In genomic region chr10:39486501-39487450, GRCm38 (mm10) we compare ENCODE assay signal across 15 mouse cellular contexts.
A peak's percentile ranks its signal among the peaks of the same experiment; 100 is the strongest.
DNase-seq lines count a peak whose midpoint lies in the region; ATAC-seq lines count a peak whose summit lies in the region.
"Had no signal": no experiment of that assay in that cellular context is flagged by ENCODE, and none has a peak within 500 bp of the region (broad histone marks: within the 10 kb centered on the region; RNA-seq: fewer than 3 reads in every experiment).

No protein-coding gene starts in this region.

- H3K36me3 ChIP-seq in kidney, embryonic 16.5 days (ENCODE audit: insufficient read depth, low read length), result no peaks in the 10 kb centered on the region
- H3K36me3 ChIP-seq in kidney, embryonic 14.5 days (ENCODE audit: control insufficient read depth, insufficient read depth, low read length), result no peaks in the 10 kb centered on the region
- H3K36me3 ChIP-seq in forebrain, embryonic 10.5 days (replicated peaks), result peaks cover 12% of the 10 kb centered on the region

- no peak overlapping the region for H3K4me3 ChIP-seq in kidney, embryonic 16.5 days (ENCODE audit: low read length)
- H3K4me3 ChIP-seq in kidney, embryonic 14.5 days (ENCODE audit: low read length), result no peak overlapping the region
- no peak overlapping the region for H3K4me3 ChIP-seq in forebrain, embryonic 10.5 days
- H3K4me3 ChIP-seq: erythroblast, embryonic 14.5 days; left cerebral cortex, adult 2 months had no signal

- H3K27ac ChIP-seq in kidney, embryonic 16.5 days (ENCODE audit: low read length), result peak overlapping the region; percentile 2; the same call in 1 of the 2 replicates
- no peak overlapping the region for H3K27ac ChIP-seq in kidney, embryonic 14.5 days (ENCODE audit: low read depth, low read length)
- peak overlapping the region; percentile 59 for H3K27ac ChIP-seq in forebrain, embryonic 10.5 days
- H3K27ac ChIP-seq: left cerebral cortex, adult 2 months had no signal

- H3K4me1 ChIP-seq in kidney, embryonic 16.5 days (ENCODE audit: insufficient read depth, low read length), result peaks cover 53% of the 10 kb centered on the region
- peaks cover 28% of the 10 kb centered on the region for H3K4me1 ChIP-seq in kidney, embryonic 14.5 days (ENCODE audit: control insufficient read depth, insufficient read depth, low read length)
- peaks cover 52% of the 10 kb centered on the region for H3K4me1 ChIP-seq in forebrain, embryonic 10.5 days

- 55% methylated on average over 11 of the region's 11 CpGs for WGBS in kidney, embryonic 16.5 days
- WGBS in kidney, embryonic 14.5 days, result 57% methylated on average over 11 of the region's 11 CpGs
- WGBS in forebrain, embryonic 10.5 days, result 61% methylated on average over 11 of the region's 11 CpGs

- H3K4me2 ChIP-seq in kidney, embryonic 16.5 days (replicated peaks; ENCODE audit: low read depth, low read length), result no peak overlapping the region
- H3K4me2 ChIP-seq in kidney, embryonic 14.5 days (replicated peaks; ENCODE audit: low read depth, low read length), result no peak overlapping the region

- ATAC-seq in kidney, embryonic 16.5 days (ENCODE audit: low FRiP score, low TSS enrichment), result no peak
- no peak for ATAC-seq in kidney, embryonic 14.5 days (ENCODE audit: low FRiP score, low TSS enrichment)
- ATAC-seq in inflammation-experienced regulatory T-cells, adult 6 months, result peak; percentile 30

- no peaks in the 10 kb centered on the region for H3K27me3 ChIP-seq in kidney, embryonic 16.5 days (ENCODE audit: insufficient read depth, low read length)
- no peaks in the 10 kb centered on the region for H3K27me3 ChIP-seq in kidney, embryonic 14.5 days (ENCODE audit: control insufficient read depth, insufficient read depth, low read length)
- H3K27me3 ChIP-seq in forebrain, embryonic 10.5 days (ENCODE audit: poor library complexity, severe bottlenecking), result no peaks in the 10 kb centered on the region

- DNase-seq in Muller cell, postnatal 12 days (ENCODE audit: inconsistent ontology term), result peak; percentile 60
- no peak for DNase-seq in forebrain, embryonic 10.5 days (ENCODE audit: extremely low spot score, low spot score)
- no peak for DNase-seq in left cerebral cortex, adult 11 months (ENCODE audit: low spot score)
- DNase-seq in gastrocnemius, postnatal 25 days, result no peak
- DNase-seq in cerebellum, adult 11-12 months, result no peak
- DNase-seq: adrenal gland, postnatal 10 days; cerebellum, adult 9-10 months; kidney, postnatal 14 days; lung, adult 2 months; right cerebral cortex, postnatal 14 days had no signal

- H3K9ac ChIP-seq in kidney, embryonic 16.5 days (replicated peaks; ENCODE audit: low read length), result no peak overlapping the region
- H3K9ac ChIP-seq in kidney, embryonic 14.5 days (ENCODE audit: low read depth, low read length), result no peak overlapping the region

- no peaks in the 10 kb centered on the region; the same call in 1 of the 2 replicates for H3K9me3 ChIP-seq in kidney, embryonic 16.5 days (ENCODE audit: low read length)
- no peaks in the 10 kb centered on the region for H3K9me3 ChIP-seq in kidney, embryonic 14.5 days (ENCODE audit: control insufficient read depth, low read length)
- peaks cover 6% of the 10 kb centered on the region for H3K9me3 ChIP-seq in forebrain, embryonic 10.5 days
